In genomic region chr7:92457791-92458190, GRCm38 (mm10) we compare ENCODE assay signal across 8 mouse cellular contexts.
DNase-seq lines count a peak whose midpoint lies in the region; ATAC-seq and TF ChIP-seq lines count a peak whose summit lies in the region.
"Had no signal": no experiment of that assay in that cellular context is flagged by ENCODE, and none has a peak within 500 bp of the region (broad histone marks: within the 10 kb centered on the region; RNA-seq: fewer than 3 reads in every experiment).

No protein-coding gene starts in this region.

- peak; percentile 28 for ATAC-seq in granulocyte monocyte progenitor cell, adult 5-6 weeks (replicated peaks; ENCODE audit: poor library complexity, severe bottlenecking)
- no peak for ATAC-seq in forebrain, postnatal 0 days

- H3K36me3 ChIP-seq in forebrain, postnatal 0 days (ENCODE audit: insufficient read depth): no peaks in the 10 kb centered on the region

- no peak overlapping the region for H3K4me3 ChIP-seq in forebrain, postnatal 0 days (ENCODE audit: low read depth, low read length)

- no peaks in the 10 kb centered on the region for H3K27me3 ChIP-seq in forebrain, postnatal 0 days (ENCODE audit: insufficient read depth, low read length)

- H3K9ac ChIP-seq in forebrain, postnatal 0 days: no peak overlapping the region

- H3K4me1 ChIP-seq in forebrain, postnatal 0 days (ENCODE audit: insufficient read depth): no peaks in the 10 kb centered on the region

- peak; percentile 33 for DNase-seq in urinary bladder, postnatal 14 days (ENCODE audit: low spot score)
- DNase-seq in urinary bladder, adult 2 months (ENCODE audit: low spot score): no peak
- peak; percentile 6 for DNase-seq in hindlimb bud, embryonic 11.5 days (ENCODE audit: extremely low spot score, low read depth, low spot score)
- no peak for DNase-seq in cerebellum, adult 8-10 months
- no peak for DNase-seq in forebrain, postnatal 0 days
- DNase-seq in cerebellum, postnatal 14 days: no peak
- DNase-seq: gastrocnemius, postnatal 10 days had no signal

- WGBS in forebrain, postnatal 0 days: 45% methylated on average over 4 of the region's 4 CpGs

- no peak for TF ChIP-seq CTCF in forebrain, postnatal 0 days (IDR thresholded peaks at IDR 0.05; ENCODE audit: low read depth)

- H3K27ac ChIP-seq in forebrain, postnatal 0 days (ENCODE audit: low read depth, low read length): no peak overlapping the region

- no peaks in the 10 kb centered on the region for H3K9me3 ChIP-seq in forebrain, postnatal 0 days (ENCODE audit: low read length)

- no peak overlapping the region for H3K4me2 ChIP-seq in forebrain, postnatal 0 days (ENCODE audit: low read depth)

Comparison
In these comparisons a context has a peak if more than half of its experiments do, and no peak if none do; other contexts are left out.
1. DNase-seq: peak in urinary bladder, postnatal 14 days (single experiment) and hindlimb bud, embryonic 11.5 days (single experiment); none in urinary bladder, adult 2 months (single experiment), cerebellum, adult 8-10 months (single experiment), forebrain, postnatal 0 days (single experiment) and cerebellum, postnatal 14 days (0 of 2).